Mouse (Mus musculus) testis, adult 2 months (tissue): ENCODE results near the gene Kcnip4.

ENCODE experiments used
- CTCF ChIP-seq: fragments of 200-500 bp; IDR thresholded peaks from 2 replicates; pipeline ENCODE4 v1.5.1; 2012; ENCODE audit warnings: low read depth, mild to moderate bottlenecking, inconsistent platforms, low read length, moderate library complexity; ENCODE audit not compliant: control insufficient read depth, insufficient read depth, insufficient replicate concordance
- POLR2A ChIP-seq: fragments of 200-500 bp; IDR thresholded peaks from 2 replicates; pipeline ENCODE4 v1.6.1; 2012; ENCODE audit warnings: low read depth, mild to moderate bottlenecking, inconsistent platforms, low read length, moderate library complexity; ENCODE audit not compliant: control insufficient read depth

GRCm38 (mm10) chr5:49305321-49305720, 219.4 kb downstream of the Kcnip4 start:
- TF ChIP-seq POLR2A (no peak), CTCF (no peak)
